Mouse (Mus musculus) embryonic facial prominence, embryonic 10.5 days (tissue): Measurements from ENCODE around the gene Pygm. TPM values are rescaled to one million over a fixed set of nuclear protein-coding genes. Genes with fewer than 3 reads are reported as not detected.

Source experiments
- DNase-seq: peaks from one replicate; pipeline ENCODE4 v3.0.0-alpha.2; 2017; ENCODE audit warnings: low spot score
- H3K27ac ChIP-seq: fragments of 300-500 bp; sonication (generic); replicated peaks from 2 replicates; pipeline ENCODE4 v1.5.1; 2016; ENCODE audit warnings: mild to moderate bottlenecking
- H3K27me3 ChIP-seq: fragments of 300-500 bp; sonication (generic); replicated peaks from 2 replicates; pipeline ENCODE4 v1.6.1; 2016; ENCODE audit warnings: low read depth, mild to moderate bottlenecking; ENCODE audit not compliant: poor library complexity, severe bottlenecking
- H3K36me3 ChIP-seq: fragments of 300-500 bp; sonication (generic); replicated peaks from 2 replicates; pipeline ENCODE4 v1.6.1; 2016; ENCODE audit warnings: mild to moderate bottlenecking, moderate library complexity
- H3K4me1 ChIP-seq: fragments of 300-500 bp; sonication (generic); 2 replicates; pipeline ENCODE4 v1.6.1; 2016
- H3K4me3 ChIP-seq: fragments of 300-500 bp; sonication (generic); 2 replicates; pipeline ENCODE4 v1.5.1; 2016; ENCODE audit warnings: mild to moderate bottlenecking, moderate library complexity
- H3K9me3 ChIP-seq: fragments of 300-500 bp; sonication (generic); 2 replicates; pipeline ENCODE4 v1.6.1; 2016; ENCODE audit warnings: mild to moderate bottlenecking
- WGBS: fragments of 180-500 bp; shearing (Covaris S2); methylation state at CpG from one replicate; pipeline ENCODE4 v1.1.7; 2016; 5-methylcytosine and 5-hydroxymethylcytosine counted together
- polyA plus RNA-seq: library from polyadenylated mRNA; unstranded; fragments of >200 nt; fragmentation: Nextera tagmentation; extraction: Ambion mirVana; gene quantifications from 2 replicates; pipeline ENCODE4 v1.2.1, GENCODE M21; 2016

Pygm gene
- 1.1 and 2.2 TPM in 2 replicates for polyA plus RNA-seq

DNA sequence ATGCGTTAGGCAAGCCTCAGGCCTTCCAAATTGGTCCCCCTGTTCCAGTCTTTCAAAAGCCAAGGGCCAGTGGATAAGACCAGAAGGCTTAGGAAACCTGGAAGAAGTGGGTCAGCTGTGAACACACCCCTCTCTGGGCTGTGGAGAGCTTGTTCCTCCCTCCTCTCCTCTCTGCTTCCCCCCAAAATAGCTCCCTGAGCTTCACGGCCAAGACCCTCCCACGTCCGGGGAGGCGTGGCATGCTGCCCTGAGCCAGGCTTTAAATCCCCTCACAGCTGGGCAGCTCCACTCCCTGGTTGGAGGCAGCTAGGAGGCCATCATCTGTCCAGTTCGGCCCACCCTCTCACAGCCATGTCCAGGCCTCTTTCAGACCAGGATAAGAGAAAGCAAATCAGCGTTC is at the start of gene Pygm:
Gene Pygm (plus strand): TSS at position 272 of the 400 bp plus-strand sequence.
- H3K36me3 ChIP-seq: peaks cover 19% of the 10 kb centered on the region
- 17% methylated on average over 7 of the region's 7 CpGs for WGBS
- no peak within 1 kb of the TSS; the same call in 1 of the 2 replicates for H3K4me3 ChIP-seq
- peaks cover 11% of the 10 kb centered on the region for H3K27me3 ChIP-seq
- H3K9me3 ChIP-seq: no peaks in the 10 kb centered on the region
- peak within 1 kb of the TSS; percentile 7; the same call in 1 of the 2 replicates for H3K27ac ChIP-seq
- DNase-seq: peak; percentile 45
- peaks cover 35% of the 10 kb centered on the region for H3K4me1 ChIP-seq

DNA sequence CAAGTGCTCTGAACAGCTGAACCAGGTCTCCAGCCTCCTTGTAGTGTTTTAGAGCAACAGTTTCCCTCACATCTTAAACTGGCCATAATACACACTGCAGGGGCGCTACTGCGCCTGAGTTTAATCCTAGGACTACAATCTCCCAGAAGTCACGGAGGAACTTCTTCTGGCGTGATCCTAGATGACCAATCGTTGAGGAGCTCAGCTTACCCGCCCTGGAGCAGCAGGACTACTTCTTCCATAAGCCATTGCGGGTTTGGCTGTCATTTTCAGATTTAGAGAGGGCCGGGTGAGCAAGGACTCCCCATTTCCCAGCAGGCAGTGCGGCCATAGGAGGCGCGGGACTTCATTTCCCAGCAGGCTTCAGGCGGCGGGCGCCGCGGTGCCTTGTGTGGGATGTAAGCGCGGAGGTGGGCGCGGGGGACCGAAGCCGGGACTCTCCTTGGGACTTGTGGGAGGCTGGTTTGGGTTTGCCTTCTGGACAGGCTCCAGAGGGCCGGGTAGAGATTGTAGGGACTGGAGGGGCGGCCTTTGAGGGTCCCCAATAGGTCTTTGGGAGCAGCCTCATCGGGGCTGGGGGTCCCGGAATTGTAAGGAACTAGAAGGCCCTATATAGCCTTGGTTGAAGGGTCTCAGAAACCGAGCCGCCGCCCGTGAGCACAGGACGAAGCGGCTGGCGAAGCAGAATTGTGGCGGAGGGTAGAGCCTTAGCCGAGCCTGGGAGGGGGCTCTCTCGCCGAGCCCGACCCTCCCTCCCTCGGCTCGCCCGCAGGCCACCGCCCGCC is 49.3 kb upstream of the Pygm start, which contains the start of gene Men1:
Gene Men1 (plus strand): TSS at position 307 of the 785 bp plus-strand sequence.
- Histone ChIP-seq H3K27me3 (no peaks in the 10 kb centered on the region), H3K36me3 (peaks cover 35% of the 10 kb centered on the region)

DNA sequence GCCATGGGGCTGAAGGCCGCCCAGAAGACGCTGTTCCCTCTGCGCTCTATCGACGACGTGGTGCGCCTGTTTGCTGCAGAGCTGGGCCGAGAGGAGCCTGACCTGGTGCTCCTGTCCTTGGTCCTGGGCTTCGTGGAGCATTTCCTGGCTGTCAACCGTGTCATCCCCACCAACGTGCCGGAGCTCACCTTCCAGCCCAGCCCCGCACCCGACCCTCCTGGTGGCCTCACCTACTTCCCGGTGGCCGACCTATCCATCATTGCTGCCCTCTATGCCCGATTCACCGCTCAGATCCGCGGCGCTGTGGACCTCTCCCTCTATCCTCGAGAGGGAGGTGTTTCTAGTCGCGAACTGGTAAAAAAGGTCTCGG is 48.8 kb upstream of the Pygm start:
- peaks cover 40% of the 10 kb centered on the region for H3K36me3 ChIP-seq
- under 1% methylated on average over 25 of the region's 25 CpGs for WGBS
- no peaks in the 10 kb centered on the region for H3K27me3 ChIP-seq
- peaks cover 50% of the 10 kb centered on the region for H3K4me1 ChIP-seq
- no peaks in the 10 kb centered on the region for H3K9me3 ChIP-seq
- no peak for DNase-seq
- peak overlapping the region; percentile 89 for H3K27ac ChIP-seq
- H3K4me3 ChIP-seq: peak overlapping the region; percentile 88

More for the DNA sequence above, 49.3 kb upstream of the Pygm start, which contains the start of gene Men1:
- under 1% methylated on average over 43 of the region's 43 CpGs for WGBS
- peak; percentile 96 for DNase-seq
- H3K9me3 ChIP-seq: no peaks in the 10 kb centered on the region
- peaks cover 45% of the 10 kb centered on the region for H3K4me1 ChIP-seq
- peak within 1 kb of the TSS; percentile 89 for H3K27ac ChIP-seq
- peak within 1 kb of the TSS; percentile 88 for H3K4me3 ChIP-seq

DNA sequence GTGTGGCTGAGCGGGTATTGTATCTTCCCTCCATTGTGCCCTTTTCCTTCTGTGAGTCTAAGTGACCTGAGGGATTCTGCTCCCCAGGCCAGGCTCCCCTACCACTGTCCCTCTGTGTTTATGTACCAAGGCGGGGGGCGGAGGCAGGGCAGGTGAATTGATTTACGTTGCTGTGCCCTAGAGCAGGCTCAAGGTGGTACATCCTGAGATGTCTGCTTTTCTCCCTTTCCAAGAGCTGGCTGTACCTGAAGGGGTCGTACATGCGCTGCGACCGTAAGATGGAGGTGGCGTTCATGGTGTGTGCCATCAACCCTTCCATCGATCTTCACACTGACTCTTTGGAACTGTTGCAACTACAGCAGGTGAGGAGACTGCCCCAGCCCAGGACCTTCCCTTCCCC is 47.3 kb upstream of the Pygm start:
- peaks cover 62% of the 10 kb centered on the region for H3K4me1 ChIP-seq
- H3K36me3 ChIP-seq: peaks cover 40% of the 10 kb centered on the region
- H3K4me3 ChIP-seq: peak overlapping the region; percentile 88
- 95% methylated on average over 10 of the region's 10 CpGs for WGBS
- no peak overlapping the region for H3K27ac ChIP-seq
- H3K27me3 ChIP-seq: no peaks in the 10 kb centered on the region
- H3K9me3 ChIP-seq: no peaks in the 10 kb centered on the region
- no peak for DNase-seq

DNA sequence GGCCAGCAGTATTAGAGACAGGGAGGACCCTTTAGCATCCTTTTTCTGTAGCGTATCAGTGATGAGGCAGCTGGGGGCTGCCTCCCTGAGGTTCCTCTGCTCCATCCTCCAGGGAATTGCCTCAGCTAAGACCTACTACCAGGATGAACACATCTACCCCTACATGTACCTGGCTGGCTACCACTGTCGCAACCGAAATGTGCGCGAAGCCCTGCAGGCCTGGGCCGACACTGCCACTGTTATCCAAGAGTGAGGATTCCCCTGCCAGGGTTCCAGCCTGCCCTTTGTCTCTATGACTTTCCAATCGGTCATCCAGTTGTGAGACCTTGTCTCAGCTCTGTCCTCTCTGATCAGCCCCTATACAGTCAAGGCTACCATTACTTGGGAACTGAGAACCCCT is 46.0 kb upstream of the Pygm start:
- 0 out of 2 replicates have a peak overlapping the region, but pooled peaks have one; percentile 6 for H3K4me3 ChIP-seq
- peaks cover 49% of the 10 kb centered on the region for H3K36me3 ChIP-seq
- H3K27me3 ChIP-seq: no peaks in the 10 kb centered on the region
- 96% methylated on average over 7 of the region's 7 CpGs for WGBS
- no peak for DNase-seq
- no peak overlapping the region for H3K27ac ChIP-seq
- H3K9me3 ChIP-seq: no peaks in the 10 kb centered on the region
- peaks cover 72% of the 10 kb centered on the region for H3K4me1 ChIP-seq

DNA sequence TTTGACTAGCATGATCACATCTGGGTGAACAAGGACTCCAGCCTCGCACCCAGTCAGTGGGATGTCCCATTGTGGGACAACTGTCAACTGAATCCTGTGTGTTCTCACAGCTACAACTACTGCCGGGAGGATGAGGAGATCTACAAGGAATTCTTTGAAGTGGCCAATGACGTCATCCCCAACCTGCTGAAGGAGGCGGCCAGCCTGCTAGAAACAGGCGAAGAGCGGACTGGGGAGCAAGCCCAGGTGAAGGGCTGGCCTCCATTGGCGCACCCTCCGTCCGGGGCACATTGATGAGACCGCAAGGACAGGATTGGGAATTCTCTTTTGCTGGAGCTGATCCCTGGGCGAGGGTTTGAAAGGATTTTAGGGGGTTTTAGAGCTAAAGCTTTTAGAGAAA is 45.5 kb upstream of the Pygm start:
- no peaks in the 10 kb centered on the region for H3K27me3 ChIP-seq
- peaks cover 73% of the 10 kb centered on the region for H3K4me1 ChIP-seq
- H3K4me3 ChIP-seq: no peak overlapping the region
- no peaks in the 10 kb centered on the region for H3K9me3 ChIP-seq
- H3K27ac ChIP-seq: no peak overlapping the region
- no peak for DNase-seq
- 93% methylated on average over 11 of the region's 11 CpGs for WGBS
- peaks cover 55% of the 10 kb centered on the region for H3K36me3 ChIP-seq

DNA sequence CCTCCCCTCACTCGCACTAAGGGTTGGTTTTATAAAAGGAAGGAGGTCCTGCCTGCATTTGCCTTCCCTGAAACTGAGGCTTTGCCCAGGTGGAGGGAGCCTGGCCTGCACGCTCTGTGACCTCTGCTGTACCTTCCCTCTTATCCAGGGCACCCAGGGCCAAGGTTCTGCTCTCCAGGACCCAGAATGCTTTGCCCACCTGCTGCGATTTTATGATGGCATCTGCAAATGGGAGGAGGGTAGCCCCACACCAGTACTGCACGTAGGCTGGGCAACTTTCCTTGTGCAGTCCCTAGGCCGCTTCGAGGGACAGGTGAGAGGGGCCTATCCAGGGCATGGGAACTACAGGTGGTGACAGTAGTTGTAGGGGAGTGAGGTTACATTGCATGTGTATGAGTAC is 45.0 kb upstream of the Pygm start:
- DNase-seq: no peak
- peaks cover 68% of the 10 kb centered on the region for H3K4me1 ChIP-seq
- H3K36me3 ChIP-seq: peaks cover 60% of the 10 kb centered on the region
- no peaks in the 10 kb centered on the region for H3K9me3 ChIP-seq
- H3K27me3 ChIP-seq: no peaks in the 10 kb centered on the region
- no peak overlapping the region for H3K4me3 ChIP-seq
- WGBS: 93% methylated on average over 6 of the region's 6 CpGs
- H3K27ac ChIP-seq: no peak overlapping the region

DNA sequence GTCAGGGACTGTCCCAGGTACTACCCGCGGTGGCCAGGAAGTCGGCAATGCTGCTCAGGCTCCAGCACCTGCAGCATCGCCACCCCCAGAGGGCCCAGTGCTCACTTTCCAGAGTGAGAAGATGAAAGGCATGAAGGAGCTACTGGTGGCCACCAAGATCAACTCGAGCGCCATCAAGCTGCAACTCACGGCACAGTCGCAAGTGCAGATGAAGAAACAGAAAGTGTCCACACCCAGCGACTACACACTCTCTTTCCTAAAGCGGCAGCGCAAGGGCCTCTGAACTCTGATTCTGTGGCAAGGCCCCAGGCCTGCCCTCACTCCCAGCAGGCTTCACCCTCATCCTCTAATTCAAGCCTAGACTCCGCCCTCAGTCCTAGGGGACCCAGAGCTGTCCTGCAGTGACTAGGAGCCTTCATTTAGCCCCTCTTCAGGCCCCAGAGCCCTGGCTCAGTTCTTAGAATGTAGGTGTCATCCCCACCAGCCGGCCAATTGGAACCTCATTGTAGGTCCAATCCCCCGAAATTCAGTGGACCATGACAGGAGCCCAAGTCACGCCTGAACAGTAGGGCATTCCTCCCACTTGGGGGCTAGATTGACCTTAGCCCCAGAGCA is 44.2 kb upstream of the Pygm start:
- Histone ChIP-seq H3K9me3 (no peaks in the 10 kb centered on the region), H3K4me1 (peaks cover 63% of the 10 kb centered on the region), H3K36me3 (peaks cover 68% of the 10 kb centered on the region), H3K27me3 (no peaks in the 10 kb centered on the region), H3K4me3 (peak overlapping the region; percentile 79), H3K27ac (no peak overlapping the region)
- DNase-seq: no peak
- whole genome bisulfite sequencing: 72% methylated on average over 15 of the region's 15 CpGs

DNA sequence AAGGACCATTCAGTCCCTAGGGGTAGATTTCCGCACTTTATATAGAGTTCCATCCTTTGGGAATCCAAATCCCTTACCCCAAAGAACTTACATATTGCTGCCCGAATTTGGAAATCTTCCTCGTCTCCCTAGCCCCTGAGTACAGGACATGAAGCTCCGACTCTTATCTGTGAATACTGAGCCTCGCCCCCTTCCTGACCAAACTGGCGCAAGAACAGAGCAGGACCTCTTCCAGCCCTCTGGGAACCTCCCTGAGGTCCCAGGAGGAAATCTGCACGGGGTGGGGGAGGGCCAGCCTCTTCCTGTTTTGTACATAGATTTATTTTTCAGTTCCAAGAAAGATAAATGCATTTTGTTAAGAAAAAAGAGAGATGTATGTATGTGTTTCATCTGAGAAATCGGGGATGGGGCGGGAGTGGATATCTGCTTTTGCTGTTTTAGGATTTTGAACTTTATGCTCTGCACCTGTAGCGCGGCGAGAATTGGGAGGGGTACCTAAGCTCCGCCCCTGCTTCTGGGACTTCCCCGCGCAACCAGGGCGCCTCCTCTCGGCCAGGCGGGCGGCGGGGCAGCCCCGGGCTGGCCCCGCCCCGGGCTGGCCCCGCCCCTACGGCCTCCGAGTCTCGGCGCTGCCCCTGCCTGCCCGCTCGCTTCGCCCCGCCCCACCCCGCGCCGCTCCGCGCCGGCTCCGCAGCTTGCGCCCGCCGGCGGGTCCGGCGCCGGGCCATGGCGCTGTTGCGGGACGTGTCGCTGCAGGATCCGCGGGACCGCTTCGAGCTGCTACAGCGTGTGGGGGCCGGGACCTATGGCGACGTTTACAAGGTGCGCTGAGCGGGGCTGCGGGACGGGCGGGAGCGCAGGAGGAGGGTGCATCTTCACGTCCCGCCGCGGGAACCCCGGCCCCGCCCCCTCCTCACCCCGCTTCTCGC is 43.4 kb upstream of the Pygm start, which contains the start of gene Map4k2:
Gene Map4k2 (plus strand): TSS at position 612 of the 929 bp plus-strand sequence.
- Histone ChIP-seq H3K9me3 (no peaks in the 10 kb centered on the region), H3K27ac (peak within 1 kb of the TSS; percentile 83), H3K4me1 (peaks cover 58% of the 10 kb centered on the region), H3K4me3 (peak within 1 kb of the TSS; percentile 79), H3K27me3 (no peaks in the 10 kb centered on the region), H3K36me3 (peaks cover 76% of the 10 kb centered on the region)
- 7% methylated on average over 72 of the region's 72 CpGs for WGBS
- peak; percentile 87 for DNase-seq

DNA sequence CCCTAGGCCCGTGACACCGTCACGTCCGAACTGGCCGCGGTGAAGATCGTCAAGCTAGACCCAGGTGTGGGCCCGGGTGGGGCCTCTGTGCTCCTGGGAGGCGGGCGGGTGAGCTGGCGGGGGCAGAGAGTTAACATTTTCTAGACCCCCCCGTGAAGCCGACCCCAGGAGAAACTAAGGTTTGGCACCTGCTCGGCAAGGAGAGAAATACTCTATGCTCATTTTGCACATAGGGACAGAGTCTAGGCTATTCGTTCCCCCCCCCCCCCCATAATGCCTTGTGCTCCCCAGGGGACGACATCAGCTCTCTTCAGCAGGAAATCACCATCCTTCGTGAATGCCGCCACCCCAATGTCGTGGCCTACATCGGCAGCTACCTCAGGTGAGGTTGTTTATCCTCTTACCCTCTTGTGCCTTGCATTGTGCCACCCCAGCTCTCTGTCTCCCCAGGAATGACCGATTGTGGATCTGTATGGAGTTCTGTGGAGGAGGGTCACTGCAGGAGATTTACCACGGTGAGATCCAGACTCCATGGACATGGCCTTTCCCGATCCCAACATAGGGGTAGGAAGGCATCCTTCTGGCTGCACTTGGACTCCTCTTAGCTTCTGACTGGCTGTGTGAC is 42.6 kb upstream of the Pygm start:
- DNase-seq: no peak
- Histone ChIP-seq H3K36me3 (peaks cover 82% of the 10 kb centered on the region), H3K9me3 (no peaks in the 10 kb centered on the region), H3K27ac (peak overlapping the region; percentile 83), H3K4me1 (peaks cover 55% of the 10 kb centered on the region), H3K27me3 (no peaks in the 10 kb centered on the region), H3K4me3 (peak overlapping the region; percentile 79)
- WGBS: 11% methylated on average over 23 of the region's 23 CpGs

DNA sequence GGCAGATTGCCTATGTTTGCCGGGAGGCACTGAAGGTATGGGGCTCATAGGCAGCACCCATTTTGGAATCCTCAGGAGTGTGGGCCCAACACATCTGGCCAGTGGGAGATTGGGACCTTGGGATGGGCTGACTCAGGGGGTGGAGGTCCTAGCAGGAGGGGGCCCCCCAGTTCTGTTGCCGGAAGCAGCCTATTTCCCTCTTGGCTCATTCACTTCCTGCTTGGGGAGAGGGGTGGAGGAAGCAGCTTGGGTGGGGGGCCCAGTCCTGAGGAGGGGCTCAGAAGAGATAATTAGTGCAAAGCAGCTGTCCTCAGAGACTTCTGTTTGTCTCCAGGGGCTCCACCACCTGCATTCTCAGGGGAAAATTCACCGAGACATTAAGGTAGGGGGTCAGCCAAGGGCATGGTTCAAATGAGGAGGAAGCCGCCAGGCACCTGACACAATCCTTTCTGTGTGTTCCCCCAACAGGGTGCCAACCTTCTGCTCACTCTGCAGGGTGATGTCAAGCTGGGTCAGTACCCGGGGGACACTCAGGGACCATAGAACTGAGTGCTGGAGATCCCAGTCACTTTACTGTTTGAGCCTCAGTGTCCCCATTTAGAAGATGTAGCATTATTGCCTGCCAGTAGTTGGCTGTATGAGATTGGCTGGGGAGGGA is 41.8 kb upstream of the Pygm start:
- 76% methylated on average over 5 of the region's 5 CpGs for WGBS
- peaks cover 82% of the 10 kb centered on the region for H3K36me3 ChIP-seq
- no peak overlapping the region; the same call in 1 of the 2 replicates for H3K27ac ChIP-seq
- H3K4me3 ChIP-seq: peak overlapping the region; percentile 79
- H3K27me3 ChIP-seq: no peaks in the 10 kb centered on the region
- H3K9me3 ChIP-seq: no peaks in the 10 kb centered on the region
- no peak for DNase-seq
- peaks cover 51% of the 10 kb centered on the region for H3K4me1 ChIP-seq
